Comparison of ENCODE assay signal across 17 mouse cellular contexts in the genomic region with DNA sequence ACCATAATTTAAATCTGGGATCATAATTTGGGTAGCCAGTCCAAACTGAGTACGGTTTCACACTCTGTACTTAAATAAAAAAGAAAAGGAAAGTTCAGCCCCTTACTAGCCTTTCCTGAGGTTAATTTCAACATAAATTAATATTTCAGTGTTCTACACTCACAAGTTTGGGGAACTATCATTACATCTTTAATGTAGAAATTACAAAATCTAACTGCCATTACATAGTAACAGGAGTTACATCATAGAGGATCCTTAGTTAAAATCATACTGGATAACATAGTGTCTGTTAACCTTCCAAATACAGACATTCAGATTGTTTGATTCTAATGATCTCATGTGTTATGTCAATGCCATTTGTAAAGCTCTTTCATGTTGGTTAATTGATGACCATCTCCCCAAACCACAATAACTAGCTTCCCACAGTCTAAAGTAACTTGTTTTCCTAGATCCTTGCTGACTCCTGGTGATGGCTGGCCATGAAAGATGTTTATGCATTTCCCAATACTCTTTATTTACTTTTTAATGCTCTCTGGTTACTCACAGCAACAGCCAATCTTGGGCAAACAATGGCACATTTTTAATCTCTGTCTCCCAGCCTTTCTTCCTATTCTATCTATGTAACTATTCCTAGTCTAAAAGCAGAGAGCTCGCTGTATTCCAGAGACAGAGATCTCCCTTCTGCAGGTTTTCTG.
"Had no signal": no experiment of that assay in that cellular context is flagged by ENCODE, and none has a peak within 500 bp of the region (broad histone marks: within the 10 kb centered on the region; RNA-seq: fewer than 3 reads in every experiment).

No protein-coding gene starts in this region.

- ATAC-seq: hindbrain, embryonic 16.5 days; inflammation-experienced regulatory T-cells, adult 6 months; intestine, embryonic 15.5 days; intestine, postnatal 0 days; liver, embryonic 12.5 days had no signal

- DNase-seq: gastrocnemius, postnatal 14 days; gastrocnemius, postnatal 36 days; heart, adult 18-20 months; heart, postnatal 10 days; heart, postnatal 4 days; kidney, adult 2 months; kidney, adult 9 months; kidney, postnatal 14 days; kidney, postnatal 36 days; layer of hippocampus, adult 9-11 months; layer of hippocampus, postnatal 36 days; left cerebral cortex, postnatal 4 days had no signal
